Mouse (Mus musculus) G1E (cell line): ENCODE results near the gene Defb25.

Experiments
- CTCF ChIP-seq: IDR thresholded peaks from 2 replicates; pipeline ENCODE4 v1.5.1; 2012; ENCODE audit warnings: low read depth, low read length, inconsistent platforms, mixed read lengths
- TAL1 ChIP-seq: conservative IDR thresholded peaks from 2 replicates; pipeline ENCODE4 v1.6.1; 2012; ENCODE audit warnings: low read depth, low read length, inconsistent platforms, mixed read lengths

DNA sequence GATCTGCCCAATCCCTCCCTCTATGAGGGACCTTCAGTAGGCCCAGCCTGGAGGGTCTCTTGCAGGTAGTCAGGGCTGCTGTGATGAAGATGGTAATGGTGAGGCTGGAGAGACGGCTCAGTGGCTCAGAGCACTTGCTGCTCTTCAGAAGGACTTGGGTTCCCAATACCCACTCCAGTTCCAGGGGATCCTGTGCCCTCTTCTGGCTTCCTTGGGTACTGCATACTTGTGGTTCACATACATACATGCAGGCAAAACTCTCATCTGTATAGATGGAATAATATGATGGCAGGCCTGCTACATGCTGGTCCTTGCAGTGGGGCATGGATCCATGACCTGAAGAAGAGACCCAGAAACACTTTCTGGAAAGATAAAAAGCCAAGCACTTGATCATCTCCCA lies 14.1 kb downstream of the Defb25 start:
- TF ChIP-seq TAL1 (no peak), CTCF (no peak)
